Mouse (Mus musculus) myocyte (in vitro differentiated cells): Measurements from ENCODE around the gene Itih5.

Source experiments
- CEBPB ChIP-seq: IDR thresholded peaks from 2 replicates; pipeline ENCODE4 v1.6.1; 2011; ENCODE audit warnings: mild to moderate bottlenecking, moderate library complexity; ENCODE audit not compliant: poor library complexity, insufficient read depth, severe bottlenecking
- E2F4 ChIP-seq: IDR thresholded peaks from one replicate; pipeline ENCODE4 v1.6.1; 2011; ENCODE audit warnings: mild to moderate bottlenecking, control low read depth, moderate library complexity; ENCODE audit not compliant: insufficient read depth
- MAX ChIP-seq: IDR thresholded peaks from one replicate; pipeline ENCODE4 v1.6.1; 2011; ENCODE audit warnings: low read depth, mild to moderate bottlenecking, control low read depth
- MYOD1 ChIP-seq, 3 experiments: IDR thresholded peaks; one replicate each; pipeline ENCODE4 v1.6.1; 2011; ENCODE audit warnings: control low read depth in 2 of 3, low read depth in 2 of 3, mild to moderate bottlenecking in 2 of 3, moderate library complexity in 1 of 3; ENCODE audit not compliant: insufficient read length in 2 of 3, control insufficient read depth in 1 of 3
- POLR2A ChIP-seq: IDR thresholded peaks from one replicate; pipeline ENCODE4 v1.6.1; 2011; ENCODE audit warnings: low read depth, mild to moderate bottlenecking, control low read depth, moderate library complexity; ENCODE audit not compliant: insufficient read length
- SRF ChIP-seq: IDR thresholded peaks from one replicate; pipeline ENCODE4 v1.6.1; 2011; ENCODE audit warnings: low read depth; ENCODE audit not compliant: control insufficient read depth, insufficient read length
- USF1 ChIP-seq: IDR thresholded peaks from one replicate; pipeline ENCODE4 v1.6.1; 2011; ENCODE audit warnings: low read depth, mild to moderate bottlenecking, control low read depth, moderate library complexity

DNA sequence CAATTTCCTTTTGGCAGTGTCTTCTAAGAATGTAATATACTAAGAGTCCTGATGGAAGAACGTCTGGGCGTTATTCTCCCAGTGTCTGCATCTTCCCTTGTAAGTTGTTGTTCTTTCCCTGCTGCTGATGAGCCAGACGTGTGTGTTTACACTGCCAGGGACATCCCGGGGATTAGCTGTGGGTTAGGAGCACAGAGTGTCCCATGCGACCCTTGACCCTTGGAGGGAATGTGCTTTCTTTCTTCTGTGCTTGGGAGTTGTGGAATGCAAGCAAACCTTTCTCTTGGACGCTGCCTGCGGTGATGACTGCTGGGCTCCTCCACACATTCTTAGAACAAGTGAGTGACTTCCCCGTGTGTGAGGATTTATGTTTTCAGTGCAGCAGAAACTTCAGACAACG is 89.6 kb downstream of the Itih5 start:
- no peak for TF ChIP-seq USF1
- TF ChIP-seq MAX = no peak
- no peak for TF ChIP-seq POLR2A
- no peak for TF ChIP-seq E2F4
- TF ChIP-seq SRF = no peak
- TF ChIP-seq CEBPB = no peak
- TF ChIP-seq MYOD1 (IDR thresholded peaks at IDR 0.05; ENCODE audit: control insufficient read depth in 1 of 3, insufficient read length in 2 of 3, low read depth in 2 of 3) = no peak
